Comparison of ENCODE assay signal across 8 mouse cellular contexts in the genomic region with DNA sequence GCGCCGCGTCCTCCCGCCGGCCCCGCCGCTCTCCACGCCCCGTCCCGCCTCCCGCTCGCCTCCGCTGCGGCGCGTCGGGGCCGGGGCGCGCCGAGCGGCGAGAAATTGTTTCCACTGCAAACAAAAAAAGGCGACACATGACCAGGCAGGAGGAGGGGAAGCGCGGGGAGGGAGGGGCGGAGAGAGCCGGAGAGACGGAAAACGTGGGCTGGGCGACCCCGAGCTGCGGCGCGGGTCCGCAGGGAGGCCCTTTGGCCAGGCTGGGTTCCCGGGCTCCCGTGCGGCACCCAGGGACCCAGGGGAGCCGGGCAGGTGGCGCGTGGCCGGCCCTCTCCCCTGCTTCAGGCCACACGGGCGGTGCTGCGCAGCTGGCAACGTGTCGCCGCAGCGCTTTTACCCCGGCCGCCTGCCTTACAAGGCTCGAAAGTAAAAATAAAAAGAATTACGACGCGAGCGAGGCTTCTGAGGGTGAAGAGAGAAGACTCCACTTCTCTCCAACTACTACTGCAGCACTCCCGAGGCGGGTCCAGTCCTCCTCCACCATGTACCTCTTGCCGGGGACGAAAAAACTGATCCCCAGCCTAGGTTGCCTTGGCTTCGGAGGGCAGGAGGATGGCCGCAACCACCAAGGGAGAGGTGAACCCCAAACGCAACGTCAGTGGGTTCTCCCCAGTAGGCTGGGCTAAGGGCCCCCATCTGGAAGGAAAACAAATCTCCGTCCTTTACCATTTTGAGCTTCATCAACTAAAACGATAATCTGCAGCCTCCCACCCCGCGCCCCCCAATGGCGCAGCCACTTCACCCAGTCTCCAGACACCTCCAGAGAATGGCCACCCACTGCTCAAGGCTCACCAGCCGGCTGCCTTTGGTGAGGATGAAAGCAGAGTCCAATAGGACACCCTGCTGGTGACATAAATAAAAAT.
A peak's percentile ranks its signal among the peaks of the same experiment; 100 is the strongest.
DNase-seq lines count a peak whose midpoint lies in the region; ATAC-seq and TF ChIP-seq lines count a peak whose summit lies in the region.

No protein-coding gene starts in this region.

- DNase-seq in 3T3-L1 (ENCODE audit: low read depth, low spot score): peak; percentile 78
- DNase-seq in liver, adult 2 months (ENCODE audit: extremely low read depth, low read depth, low spot score): peak; percentile 80
- DNase-seq in spleen, postnatal 36 days (ENCODE audit: low spot score in 2 of 2): peak; percentile 86 to 87

- TF ChIP-seq POLR2A in bone marrow macrophage, adult 2 months (IDR thresholded peaks at IDR 0.05; ENCODE audit: borderline replicate concordance, low read depth, low read length): no peak
- peak; percentile 73 for TF ChIP-seq POLR2A in embryonic fibroblast, embryonic 13.5 days (IDR thresholded peaks at IDR 0.05; ENCODE audit: low read depth, low read length)
- 0 out of 2 replicates have a peak, but pooled peaks have one; percentile 46 for TF ChIP-seq POLR2A in liver, adult 2 months (IDR thresholded peaks at IDR 0.05; ENCODE audit: extremely low read depth, insufficient read depth, low read length)

- H3K36me3 ChIP-seq in heart, embryonic 11.5 days (ENCODE audit: control insufficient read depth, insufficient read depth, low read length): 0 out of 2 replicates have a peak, but pooled peaks cover 3% of the 10 kb centered on the region
- H3K36me3 ChIP-seq in kidney, embryonic 15.5 days: peaks cover 5% of the 10 kb centered on the region; the same call in 1 of the 2 replicates
- H3K36me3 ChIP-seq in liver, adult 2 months (ENCODE audit: control insufficient read depth, insufficient read depth, low read length): peaks cover 2% of the 10 kb centered on the region; the same call in 1 of the 2 replicates

- no peak for TF ChIP-seq CTCF in bone marrow macrophage, adult 2 months (IDR thresholded peaks at IDR 0.05; ENCODE audit: low read depth, low read length)
- TF ChIP-seq CTCF in embryonic fibroblast, embryonic 13.5 days (IDR thresholded peaks at IDR 0.05; ENCODE audit: borderline replicate concordance, insufficient read depth, low read length): no peak
- TF ChIP-seq CTCF in liver, adult 2 months (IDR thresholded peaks at IDR 0.05; ENCODE audit: low read depth, low read length): no peak

- H3K27me3 ChIP-seq in heart, embryonic 11.5 days (ENCODE audit: control insufficient read depth, insufficient read depth, low read length): no peaks in the 10 kb centered on the region
- no peaks in the 10 kb centered on the region for H3K27me3 ChIP-seq in kidney, embryonic 15.5 days
- H3K27me3 ChIP-seq in liver, adult 2 months (ENCODE audit: control insufficient read depth, insufficient read depth, low read length): no peaks in the 10 kb centered on the region

- WGBS in heart, embryonic 11.5 days (ENCODE audit: insufficient replicate concordance): under 1% methylated on average over 62 of the region's 71 CpGs
- WGBS in kidney, embryonic 15.5 days: under 1% methylated on average over 55 of the region's 71 CpGs
- WGBS in liver, adult 2 months: under 1% methylated on average over 71 of the region's 71 CpGs

- peak; percentile 77 for ATAC-seq in heart, embryonic 11.5 days (replicated peaks; ENCODE audit: insufficient number of reproducible peaks, low FRiP score, low TSS enrichment)
- peak; percentile 87 for ATAC-seq in kidney, embryonic 15.5 days (replicated peaks; ENCODE audit: low FRiP score)
- ATAC-seq in monocyte, adult 5-6 weeks (replicated peaks; ENCODE audit: insufficient number of reproducible peaks, low FRiP score, low TSS enrichment, poor library complexity, severe bottlenecking): peak; percentile 38; the same call in 1 of the 2 replicates

- peaks cover 19% of the 10 kb centered on the region; the same call in 1 of the 2 replicates for H3K79me2 ChIP-seq in liver, adult 2 months (ENCODE audit: control insufficient read depth, insufficient read depth, low read length)

- H3K9ac ChIP-seq in heart, embryonic 11.5 days (ENCODE audit: low read depth, low read length): peak overlapping the region; percentile 90
- H3K9ac ChIP-seq in kidney, embryonic 15.5 days: peak overlapping the region; percentile 81
- H3K9ac ChIP-seq in liver, adult 2 months (ENCODE audit: low read depth, low read length): peak overlapping the region; percentile 95

- peak overlapping the region; percentile 84 for H3K27ac ChIP-seq in bone marrow macrophage, adult 2 months (ENCODE audit: insufficient read depth, low read depth, low read length)
- peak overlapping the region; percentile 79 for H3K27ac ChIP-seq in embryonic fibroblast, embryonic 13.5 days (ENCODE audit: insufficient read depth, low read length)
- peak overlapping the region; percentile 95 for H3K27ac ChIP-seq in heart, embryonic 11.5 days (ENCODE audit: low read depth, low read length)
- H3K27ac ChIP-seq in kidney, embryonic 15.5 days: peak overlapping the region; percentile 92
- peak overlapping the region; percentile 96 for H3K27ac ChIP-seq in liver, adult 2 months (replicated peaks; ENCODE audit: insufficient read depth, low read depth, low read length)

- H3K9me3 ChIP-seq in heart, embryonic 11.5 days (replicated peaks; ENCODE audit: control insufficient read depth, low read length): no peaks in the 10 kb centered on the region
- H3K9me3 ChIP-seq in kidney, embryonic 15.5 days (replicated peaks): no peaks in the 10 kb centered on the region

- H3K4me2 ChIP-seq in heart, embryonic 11.5 days: peak overlapping the region; percentile 94
- peak overlapping the region; percentile 86 for H3K4me2 ChIP-seq in kidney, embryonic 15.5 days

- H3K4me1 ChIP-seq in bone marrow macrophage, adult 2 months (ENCODE audit: control insufficient read depth, insufficient read depth, low read length): peaks cover 13% of the 10 kb centered on the region
- no peaks in the 10 kb centered on the region for H3K4me1 ChIP-seq in embryonic fibroblast, embryonic 13.5 days (ENCODE audit: control insufficient read depth, insufficient read depth, low read length)
- peaks cover 21% of the 10 kb centered on the region for H3K4me1 ChIP-seq in heart, embryonic 11.5 days (ENCODE audit: control insufficient read depth, insufficient read depth, low read length)
- peaks cover 27% of the 10 kb centered on the region for H3K4me1 ChIP-seq in kidney, embryonic 15.5 days
- H3K4me1 ChIP-seq in liver, adult 2 months (ENCODE audit: control insufficient read depth, insufficient read depth, low read length): peaks cover 27% of the 10 kb centered on the region

- peak overlapping the region; percentile 94 for H3K4me3 ChIP-seq in bone marrow macrophage, adult 2 months (ENCODE audit: insufficient read depth, low read length)
- H3K4me3 ChIP-seq in embryonic fibroblast, embryonic 13.5 days (ENCODE audit: insufficient read depth, low read length): peak overlapping the region; percentile 67
- peak overlapping the region; percentile 95 for H3K4me3 ChIP-seq in heart, embryonic 11.5 days (ENCODE audit: low read depth, low read length)
- peak overlapping the region; percentile 82 for H3K4me3 ChIP-seq in kidney, embryonic 15.5 days (replicated peaks)
- peak overlapping the region; percentile 92 for H3K4me3 ChIP-seq in liver, adult 2 months (ENCODE audit: insufficient read depth, low read depth, low read length)

Comparison
In these comparisons a context has a peak if more than half of its experiments do, and no peak if none do; other contexts are left out.
1. Peak in every context shown above with its lines: DNase-seq, ATAC-seq, H3K4me3 ChIP-seq and H3K27ac ChIP-seq.